Mouse (Mus musculus): ENCODE results near the gene Catip. TPM values are rescaled to one million over a fixed set of nuclear protein-coding genes. Genes with fewer than 3 reads are reported as not detected.
A peak's percentile ranks its signal among the peaks of the same experiment; 100 is the strongest.

Gene Catip
- polyA plus RNA-seq, 1 experiment: 4.6 TPM

GRCm38 (mm10) chr1:74379058-74379504 lies 17.2 kb downstream of the Catip start:
- no peak for TF ChIP-seq CTCF (IDR thresholded peaks at IDR 0.05; ENCODE audit: extremely low read depth, insufficient read depth, low read length)
- no peak for TF ChIP-seq POLR2A (IDR thresholded peaks at IDR 0.05; ENCODE audit: extremely low read depth, insufficient read depth, low read length)
- Histone ChIP-seq H3K27ac (ENCODE audit: insufficient read depth, low read length) (no peak overlapping the region), H3K4me1 (ENCODE audit: control insufficient read depth, insufficient read depth, low read length) (no peaks in the 10 kb centered on the region), H3K4me3 (ENCODE audit: insufficient read depth, low read length) (no peak overlapping the region)

- no peak overlapping the region for H3K4me3 ChIP-seq (ENCODE audit: insufficient read depth, low read length)
- TF ChIP-seq POLR2A (IDR thresholded peaks at IDR 0.05; ENCODE audit: extremely low read depth, insufficient read depth, low read length): no peak
- no peak for TF ChIP-seq CTCF (IDR thresholded peaks at IDR 0.05; ENCODE audit: extremely low read depth, insufficient read depth, low read length)
- no peaks in the 10 kb centered on the region for H3K4me1 ChIP-seq (ENCODE audit: control insufficient read depth, insufficient read depth, low read length)
- no peak overlapping the region for H3K27ac ChIP-seq (ENCODE audit: insufficient read depth, low read length)
These were observed 18.6 kb downstream of the Catip start for GRCm38 (mm10) chr1:74380484-74380883.

- no peak for TF ChIP-seq CTCF (IDR thresholded peaks at IDR 0.05; ENCODE audit: extremely low read depth, insufficient read depth, low read length)
- TF ChIP-seq POLR2A (IDR thresholded peaks at IDR 0.05; ENCODE audit: extremely low read depth, insufficient read depth, low read length): no peak
- no peak overlapping the region for H3K27ac ChIP-seq (ENCODE audit: insufficient read depth, low read length)
- no peak overlapping the region for H3K4me3 ChIP-seq (ENCODE audit: insufficient read depth, low read length)
- no peaks in the 10 kb centered on the region for H3K4me1 ChIP-seq (ENCODE audit: control insufficient read depth, insufficient read depth, low read length)
These were observed 19.7 kb downstream of the Catip start for GRCm38 (mm10) chr1:74381588-74382021.

GRCm38 (mm10) chr1:74383385-74383784 lies 21.5 kb downstream of the Catip start:
- TF ChIP-seq CTCF (IDR thresholded peaks at IDR 0.05; ENCODE audit: extremely low read depth, insufficient read depth, low read length): no peak
- no peak overlapping the region for H3K27ac ChIP-seq (ENCODE audit: insufficient read depth, low read length)
- H3K4me1 ChIP-seq (ENCODE audit: control insufficient read depth, insufficient read depth, low read length): no peaks in the 10 kb centered on the region
- H3K4me3 ChIP-seq (ENCODE audit: insufficient read depth, low read length): no peak overlapping the region

- TF ChIP-seq POLR2A (IDR thresholded peaks at IDR 0.05; ENCODE audit: extremely low read depth, insufficient read depth, low read length): no peak
- no peak for TF ChIP-seq CTCF (IDR thresholded peaks at IDR 0.05; ENCODE audit: extremely low read depth, insufficient read depth, low read length)
- Histone ChIP-seq H3K4me1 (ENCODE audit: control insufficient read depth, insufficient read depth, low read length) (no peaks in the 10 kb centered on the region), H3K4me3 (ENCODE audit: insufficient read depth, low read length) (no peak overlapping the region), H3K27ac (ENCODE audit: insufficient read depth, low read length) (no peak overlapping the region)
These were observed 22.6 kb downstream of the Catip start for GRCm38 (mm10) chr1:74384525-74384924.

- no peak overlapping the region for H3K27ac ChIP-seq (ENCODE audit: insufficient read depth, low read length)
- H3K4me3 ChIP-seq (ENCODE audit: insufficient read depth, low read length): no peak overlapping the region
- no peaks in the 10 kb centered on the region for H3K4me1 ChIP-seq (ENCODE audit: control insufficient read depth, insufficient read depth, low read length)
- TF ChIP-seq CTCF (IDR thresholded peaks at IDR 0.05; ENCODE audit: extremely low read depth, insufficient read depth, low read length) (no peak), POLR2A (IDR thresholded peaks at IDR 0.05; ENCODE audit: extremely low read depth, insufficient read depth, low read length) (no peak)
These were observed 23.2 kb downstream of the Catip start for GRCm38 (mm10) chr1:74385064-74385463.

- TF ChIP-seq CTCF (IDR thresholded peaks at IDR 0.05; ENCODE audit: extremely low read depth, insufficient read depth, low read length) (no peak), POLR2A (IDR thresholded peaks at IDR 0.05; ENCODE audit: extremely low read depth, insufficient read depth, low read length) (no peak)
- Histone ChIP-seq H3K27ac (ENCODE audit: insufficient read depth, low read length) (no peak overlapping the region), H3K4me1 (ENCODE audit: control insufficient read depth, insufficient read depth, low read length) (no peaks in the 10 kb centered on the region), H3K4me3 (ENCODE audit: insufficient read depth, low read length) (no peak overlapping the region)
These were observed 23.6 kb downstream of the Catip start for GRCm38 (mm10) chr1:74385531-74385930.

- Histone ChIP-seq H3K27ac (ENCODE audit: insufficient read depth, low read length) (peak overlapping the region; percentile 96), H3K4me3 (ENCODE audit: insufficient read depth, low read length) (peak overlapping the region; percentile 57), H3K4me1 (ENCODE audit: control insufficient read depth, insufficient read depth, low read length) (no peaks in the 10 kb centered on the region)
- TF ChIP-seq CTCF (IDR thresholded peaks at IDR 0.05; ENCODE audit: extremely low read depth, insufficient read depth, low read length) (no peak), POLR2A (IDR thresholded peaks at IDR 0.05; ENCODE audit: extremely low read depth, insufficient read depth, low read length) (no peak)
These were observed 24.4 kb downstream of the Catip start for GRCm38 (mm10) chr1:74386363-74386713.

- no peaks in the 10 kb centered on the region for H3K4me1 ChIP-seq (ENCODE audit: control insufficient read depth, insufficient read depth, low read length)
- TF ChIP-seq POLR2A (IDR thresholded peaks at IDR 0.05; ENCODE audit: extremely low read depth, insufficient read depth, low read length) (peak; percentile 23; the same call in 1 of the 2 replicates), CTCF (IDR thresholded peaks at IDR 0.05; ENCODE audit: extremely low read depth, insufficient read depth, low read length) (peak; percentile 31; the same call in 1 of the 2 replicates)
- H3K27ac ChIP-seq (ENCODE audit: insufficient read depth, low read length): peak overlapping the region; percentile 96
- peak overlapping the region; percentile 57 for H3K4me3 ChIP-seq (ENCODE audit: insufficient read depth, low read length)
These were observed 24.9 kb downstream of the Catip start for GRCm38 (mm10) chr1:74386714-74387385.

- H3K4me1 ChIP-seq (ENCODE audit: control insufficient read depth, insufficient read depth, low read length): no peaks in the 10 kb centered on the region
- TF ChIP-seq CTCF (IDR thresholded peaks at IDR 0.05; ENCODE audit: extremely low read depth, insufficient read depth, low read length) (no peak), POLR2A (IDR thresholded peaks at IDR 0.05; ENCODE audit: extremely low read depth, insufficient read depth, low read length) (no peak)
- peak overlapping the region; percentile 96 for H3K27ac ChIP-seq (ENCODE audit: insufficient read depth, low read length)
- peak overlapping the region; percentile 57 for H3K4me3 ChIP-seq (ENCODE audit: insufficient read depth, low read length)
These were observed 25.6 kb downstream of the Catip start for GRCm38 (mm10) chr1:74387386-74387988.
